Mouse (Mus musculus) heart, embryonic 11.5 days (tissue): Measurements from ENCODE around the gene Sh3gl1. TPM values are rescaled to one million over a fixed set of nuclear protein-coding genes. Genes with fewer than 3 reads are reported as not detected.
"Not testable (repeated sequence)": the region's sequence is repeated elsewhere in the genome, so short reads cannot be mapped to it uniquely, and the experiment has no call there.

Experiments used
- ATAC-seq: fragments of 200-750 bp; cut with Nextera tagmentation; replicated peaks from 2 replicates; pipeline ENCODE4 v1.8.0; 2017; ENCODE audit warnings: moderate library complexity; ENCODE audit not compliant: insufficient number of reproducible peaks, low FRiP score, low TSS enrichment
- H3K27ac ChIP-seq: fragments of 300-500 bp; sonication (generic); 2 replicates; pipeline ENCODE4 v1.5.1; 2014; ENCODE audit warnings: mild to moderate bottlenecking, low read depth, low read length
- H3K27me3 ChIP-seq: fragments of 300-500 bp; sonication (generic); 2 replicates; pipeline ENCODE4 v1.6.1; 2014; ENCODE audit warnings: mild to moderate bottlenecking, low read length, mixed read lengths; ENCODE audit not compliant: control insufficient read depth, insufficient read depth
- H3K36me3 ChIP-seq: fragments of 300-500 bp; sonication (generic); 2 replicates; pipeline ENCODE4 v1.6.1; 2014; ENCODE audit warnings: mild to moderate bottlenecking, low read length, moderate library complexity, mixed read lengths; ENCODE audit not compliant: control insufficient read depth, insufficient read depth
- H3K4me1 ChIP-seq: fragments of 300-500 bp; sonication (generic); 2 replicates; pipeline ENCODE4 v1.6.1; 2014; ENCODE audit warnings: low read length; ENCODE audit not compliant: control insufficient read depth, insufficient read depth
- H3K4me2 ChIP-seq: fragments of 300-500 bp; sonication (generic); 2 replicates; pipeline ENCODE4 v1.6.1; 2014; ENCODE audit warnings: mild to moderate bottlenecking, moderate library complexity
- H3K4me3 ChIP-seq: fragments of 300-500 bp; sonication (generic); 2 replicates; pipeline ENCODE4 v1.5.1; 2014; ENCODE audit warnings: low read depth, low read length
- H3K9ac ChIP-seq: fragments of 300-500 bp; sonication (generic); 2 replicates; pipeline ENCODE4 v1.6.1; 2014; ENCODE audit warnings: mild to moderate bottlenecking, low read depth, low read length, moderate library complexity
- H3K9me3 ChIP-seq: fragments of 300-500 bp; sonication (generic); replicated peaks from 2 replicates; pipeline ENCODE4 v1.6.1; 2016; ENCODE audit warnings: low read length; ENCODE audit not compliant: control insufficient read depth
- WGBS: fragments of 180-500 bp; shearing (Covaris S2); extraction: QIAGEN DNeasy Blood & Tissue Kit; methylation state at CpG from one replicate; pipeline ENCODE4 v1.1.7; 2014; ENCODE audit not compliant: insufficient replicate concordance; 5-methylcytosine and 5-hydroxymethylcytosine counted together
- polyA plus RNA-seq: library from polyadenylated mRNA; unstranded; fragments of >200 nt; fragmentation: Nextera tagmentation; extraction: Ambion mirVana; gene quantifications from 2 replicates; pipeline ENCODE4 v1.2.1, GENCODE M21; 2014

Gene Sh3gl1
- polyA plus RNA-seq, 1 experiment from 2014 or later, result 90.6 TPM

- peak; percentile 46 for ATAC-seq
- Histone ChIP-seq H3K4me2 (peak overlapping the region; percentile 67), H3K4me1 (peaks cover 9% of the 10 kb centered on the region), H3K36me3 (peaks cover 24% of the 10 kb centered on the region), H3K9ac (peak overlapping the region; percentile 85), H3K4me3 (peak overlapping the region; percentile 84), H3K27me3 (no peaks in the 10 kb centered on the region), H3K27ac (peak overlapping the region; percentile 98), H3K9me3 (no peaks in the 10 kb centered on the region)
- WGBS, result 7% methylated on average over 22 of the region's 22 CpGs
Observed at GRCm38 (mm10) chr17:56074097-56074826, 37.8 kb upstream of the Sh3gl1 start.

DNA sequence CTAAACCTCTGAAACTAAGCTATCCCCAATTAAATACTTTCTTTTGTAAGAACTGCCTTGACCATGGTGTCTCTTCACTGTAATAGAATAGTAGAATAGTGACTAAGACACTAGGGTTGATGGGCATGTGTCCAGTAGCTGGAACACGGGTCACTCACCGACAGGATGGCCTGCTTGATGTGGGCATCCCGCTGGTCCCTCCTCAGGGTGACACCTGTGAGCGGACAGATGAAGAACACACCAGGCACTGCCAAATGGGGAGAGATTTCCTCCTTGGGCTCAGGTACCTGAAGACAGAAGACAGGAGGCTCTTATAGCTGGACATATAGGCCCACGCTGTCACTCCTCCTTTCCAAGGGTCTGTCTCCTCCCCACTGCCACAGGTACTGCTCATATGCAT, 35.8 kb upstream of the Sh3gl1 start:
- WGBS, result 92% methylated on average over 5 of the region's 5 CpGs
- no peak overlapping the region for H3K9ac ChIP-seq

GRCm38 (mm10) chr17:56071126-56071525, 34.7 kb upstream of the Sh3gl1 start:
- Histone ChIP-seq H3K4me2 (no peak overlapping the region), H3K4me1 (peaks cover 9% of the 10 kb centered on the region), H3K27ac (no peak overlapping the region), H3K9me3 (no peaks in the 10 kb centered on the region), H3K36me3 (peaks cover 52% of the 10 kb centered on the region), H3K27me3 (no peaks in the 10 kb centered on the region), H3K4me3 (no peak overlapping the region), H3K9ac (no peak overlapping the region)
- no peak for ATAC-seq

More for the DNA sequence above, 35.8 kb upstream of the Sh3gl1 start:
- Histone ChIP-seq H3K27ac (no peak overlapping the region), H3K9me3 (no peaks in the 10 kb centered on the region), H3K27me3 (no peaks in the 10 kb centered on the region), H3K4me3 (no peak overlapping the region), H3K4me1 (peaks cover 9% of the 10 kb centered on the region), H3K4me2 (no peak overlapping the region), H3K36me3 (peaks cover 43% of the 10 kb centered on the region)
- ATAC-seq, result no peak

- no peak overlapping the region for H3K9ac ChIP-seq
- H3K4me2 ChIP-seq, result no peak overlapping the region
- H3K9me3 ChIP-seq, result no peaks in the 10 kb centered on the region
- H3K27ac ChIP-seq, result no peak overlapping the region
- WGBS, result 96% methylated on average over 14 of the region's 14 CpGs
- ATAC-seq, result no peak; the same call in 1 of the 2 replicates
- no peak overlapping the region for H3K4me3 ChIP-seq
- peaks cover 70% of the 10 kb centered on the region for H3K36me3 ChIP-seq
- peaks cover 4% of the 10 kb centered on the region for H3K4me1 ChIP-seq
- H3K27me3 ChIP-seq, result no peaks in the 10 kb centered on the region
Observed at GRCm38 (mm10) chr17:56069066-56069465, 32.6 kb upstream of the Sh3gl1 start.

GRCm38 (mm10) chr17:56066451-56066850, 30.0 kb upstream of the Sh3gl1 start:
- Histone ChIP-seq H3K9ac (no peak overlapping the region), H3K27me3 (no peaks in the 10 kb centered on the region), H3K36me3 (peaks cover 83% of the 10 kb centered on the region), H3K27ac (no peak overlapping the region), H3K4me2 (no peak overlapping the region), H3K4me1 (no peaks in the 10 kb centered on the region), H3K4me3 (no peak overlapping the region), H3K9me3 (no peaks in the 10 kb centered on the region)
- ATAC-seq, result no peak

- H3K9me3 ChIP-seq, H3K27ac ChIP-seq, H3K4me2 ChIP-seq, H3K4me1 ChIP-seq, ATAC-seq, H3K9ac ChIP-seq, H3K27me3 ChIP-seq, H3K4me3 ChIP-seq: not testable (repeated sequence)
- WGBS, result 76% methylated on average over 6 of the region's 6 CpGs
- H3K36me3 ChIP-seq, result peaks cover 80% of the 10 kb centered on the region
Observed at GRCm38 (mm10) chr17:56065715-56066114, 29.3 kb upstream of the Sh3gl1 start.

DNA sequence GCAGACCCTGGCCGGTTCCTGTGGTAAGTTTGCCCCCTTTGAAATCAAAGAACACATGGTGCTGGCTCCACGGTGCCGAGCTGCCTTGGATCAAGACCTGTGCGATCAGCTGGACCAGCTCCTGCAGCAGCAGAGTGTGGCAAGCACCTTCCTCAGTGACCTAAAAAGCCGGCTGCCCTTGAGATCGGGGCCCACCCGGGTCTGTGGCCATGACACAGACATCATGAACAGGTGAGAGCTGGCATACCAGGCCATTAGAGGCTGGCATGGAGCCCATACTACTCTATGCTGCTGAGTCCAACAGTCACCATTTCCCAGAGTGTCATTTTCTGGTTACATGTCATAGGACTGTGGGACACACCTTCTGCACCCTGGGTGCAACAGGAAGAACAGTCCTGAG, 25.6 kb upstream of the Sh3gl1 start:
- Histone ChIP-seq H3K4me2 (no peak overlapping the region), H3K4me3 (no peak overlapping the region), H3K4me1 (no peaks in the 10 kb centered on the region), H3K27ac (no peak overlapping the region), H3K36me3 (peaks cover 64% of the 10 kb centered on the region), H3K27me3 (no peaks in the 10 kb centered on the region), H3K9ac (no peak overlapping the region), H3K9me3 (no peaks in the 10 kb centered on the region)
- no peak for ATAC-seq
- 96% methylated on average over 7 of the region's 7 CpGs for WGBS

DNA sequence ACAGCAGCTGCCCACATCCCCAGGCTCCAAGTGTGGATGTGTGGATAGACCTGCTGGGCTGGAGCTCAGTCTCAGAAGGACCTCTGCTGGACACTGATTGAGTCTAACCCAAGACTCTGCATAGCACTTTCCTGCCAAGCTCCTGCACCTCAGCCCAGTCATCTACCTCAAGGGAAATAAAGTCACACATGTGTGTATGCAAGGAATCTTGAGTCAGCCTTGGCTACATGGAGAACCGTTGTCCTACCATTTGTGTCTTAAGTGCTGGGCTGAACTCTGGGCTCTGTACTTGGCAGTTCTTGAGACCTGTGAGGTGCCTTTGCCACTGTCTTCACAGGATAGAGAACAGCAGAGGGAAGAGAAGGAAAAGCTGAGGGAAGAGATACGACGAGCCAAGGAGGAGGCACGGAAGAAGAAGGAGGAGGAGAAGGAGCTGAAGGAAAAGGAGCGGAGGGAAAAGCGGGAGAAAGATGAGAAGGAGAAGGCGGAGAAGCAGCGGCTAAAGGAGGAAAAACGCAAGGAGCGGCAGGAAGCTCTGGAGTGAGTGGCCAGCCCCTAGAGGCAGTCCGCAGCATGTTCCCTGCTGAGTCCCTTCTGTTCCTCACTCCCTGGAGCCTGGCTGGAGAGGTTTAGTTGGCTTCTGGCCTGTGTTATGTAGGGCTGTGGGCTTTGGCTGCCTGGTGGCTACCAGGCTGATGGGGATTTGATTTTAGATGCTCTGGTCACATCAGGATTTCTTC, 21.1 kb upstream of the Sh3gl1 start:
- Histone ChIP-seq H3K36me3 (peaks cover 34% of the 10 kb centered on the region), H3K27ac (no peak overlapping the region), H3K27me3 (no peaks in the 10 kb centered on the region), H3K4me1 (no peaks in the 10 kb centered on the region), H3K4me2 (no peak overlapping the region), H3K4me3 (no peak overlapping the region), H3K9ac (no peak overlapping the region), H3K9me3 (no peaks in the 10 kb centered on the region)
- ATAC-seq, result no peak
- 82% methylated on average over 11 of the region's 11 CpGs for WGBS
